Mouse (Mus musculus) embryonic fibroblast, embryonic 13.5 days (primary cell): Measurements from ENCODE around the gene Ifi206.

Source experiments
- CTCF ChIP-seq: IDR thresholded peaks from 2 replicates; pipeline ENCODE4 v1.5.1; 2011; ENCODE audit warnings: mild to moderate bottlenecking, control low read depth, low read length, moderate library complexity, borderline replicate concordance; ENCODE audit not compliant: insufficient read depth
- POLR2A ChIP-seq: IDR thresholded peaks from 2 replicates; pipeline ENCODE4 v1.6.1; 2011; ENCODE audit warnings: low read depth, mild to moderate bottlenecking, control low read depth, low read length, moderate library complexity

- TF ChIP-seq CTCF (no peak), POLR2A (no peak)
Observed at GRCm38 (mm10) chr1:173521452-173521851, 30.6 kb upstream of the Ifi206 start.
